Mouse (Mus musculus): Measurements from ENCODE around the gene Ccdc174. TPM values are rescaled to one million over a fixed set of nuclear protein-coding genes. Genes with fewer than 3 reads are reported as not detected.

Ccdc174 gene
- total RNA-seq, 1 experiment from 2014 or later: 47.5 TPM

DNA sequence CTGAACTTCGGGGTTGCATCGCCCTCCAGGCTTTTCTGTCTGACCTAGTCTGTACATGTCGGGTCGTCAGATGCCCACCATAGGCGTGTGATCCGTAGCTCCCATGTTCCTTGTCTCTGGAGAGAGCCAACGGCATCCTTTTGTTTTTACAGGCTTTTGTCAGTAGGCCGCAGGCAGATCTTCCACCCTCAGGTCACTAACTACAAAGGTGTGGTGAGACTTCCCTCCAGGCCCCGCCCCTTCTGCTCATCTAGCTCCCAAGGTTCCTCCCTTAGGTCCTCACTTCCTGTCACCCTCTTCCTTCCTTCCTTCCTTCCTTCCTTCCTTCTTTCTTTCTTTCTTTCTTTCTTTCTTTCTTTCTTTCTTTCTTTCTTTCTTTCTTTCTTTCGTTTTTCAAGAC, 36.2 kb downstream of the Ccdc174 start:
- no peak for ATAC-seq (replicated peaks; ENCODE audit: low read depth, poor library complexity, severe bottlenecking)

DNA sequence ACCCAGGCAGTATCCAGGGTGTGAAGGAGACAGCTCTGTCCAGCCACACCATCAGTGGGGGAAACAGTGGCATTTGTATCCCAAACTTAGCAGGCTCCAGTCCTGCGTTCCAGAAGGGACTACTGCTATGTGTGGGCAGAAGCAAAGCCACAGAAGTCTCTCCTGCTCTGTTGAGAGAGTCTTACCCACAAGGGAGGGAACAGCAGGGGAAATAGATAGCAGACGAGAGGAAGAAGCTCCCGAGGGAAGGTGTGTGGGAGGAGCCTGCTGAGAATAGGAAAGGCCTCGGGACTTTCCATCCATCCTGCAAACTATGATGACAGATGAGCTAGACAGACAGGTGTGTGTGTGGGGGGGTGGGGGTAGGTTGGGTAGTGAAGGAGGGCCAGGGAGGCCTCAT, 39.4 kb downstream of the Ccdc174 start:
- ATAC-seq (replicated peaks; ENCODE audit: low read depth, poor library complexity, severe bottlenecking): no peak

DNA sequence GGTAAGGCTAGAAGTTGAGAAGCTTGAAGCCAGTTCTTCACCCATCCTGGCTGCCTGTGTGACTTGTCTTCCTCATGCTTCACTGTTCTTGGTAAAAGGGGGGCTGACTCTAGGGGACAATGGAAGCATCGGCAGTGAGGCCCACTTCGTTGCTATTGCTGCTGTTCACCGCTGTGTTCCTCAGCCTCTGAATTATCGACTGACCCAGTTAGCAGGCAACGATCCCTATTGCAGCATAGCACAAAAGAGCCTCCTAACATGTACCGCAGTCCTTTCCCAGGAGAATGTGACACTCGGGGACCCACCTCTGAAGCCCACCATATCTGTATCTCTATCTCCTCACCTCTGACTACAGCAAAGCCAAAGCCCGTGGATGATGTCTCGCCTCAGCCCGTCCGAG, 39.9 kb downstream of the Ccdc174 start:
- no peak for ATAC-seq (replicated peaks; ENCODE audit: low read depth, poor library complexity, severe bottlenecking)

DNA sequence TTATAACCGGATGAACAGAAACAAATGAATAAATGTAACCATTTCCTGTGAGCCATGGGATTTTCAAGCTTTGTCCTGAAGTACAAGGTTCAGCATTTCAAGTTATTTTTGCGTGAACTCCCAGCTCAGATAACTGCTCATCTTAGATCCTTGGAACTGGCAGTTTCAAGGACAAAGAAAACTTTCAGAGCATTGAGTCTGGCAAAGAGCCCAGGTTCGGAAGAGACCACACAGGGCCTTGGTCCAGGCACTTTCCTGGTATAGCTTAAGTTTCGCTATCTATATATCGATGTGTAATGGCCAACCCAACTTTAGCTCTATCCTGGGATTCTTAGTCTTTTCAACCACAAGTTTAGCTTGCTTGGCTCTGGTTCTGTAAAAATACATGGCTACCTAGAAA, 53.4 kb downstream of the Ccdc174 start:
- ATAC-seq (replicated peaks; ENCODE audit: low read depth, poor library complexity, severe bottlenecking): no peak

DNA sequence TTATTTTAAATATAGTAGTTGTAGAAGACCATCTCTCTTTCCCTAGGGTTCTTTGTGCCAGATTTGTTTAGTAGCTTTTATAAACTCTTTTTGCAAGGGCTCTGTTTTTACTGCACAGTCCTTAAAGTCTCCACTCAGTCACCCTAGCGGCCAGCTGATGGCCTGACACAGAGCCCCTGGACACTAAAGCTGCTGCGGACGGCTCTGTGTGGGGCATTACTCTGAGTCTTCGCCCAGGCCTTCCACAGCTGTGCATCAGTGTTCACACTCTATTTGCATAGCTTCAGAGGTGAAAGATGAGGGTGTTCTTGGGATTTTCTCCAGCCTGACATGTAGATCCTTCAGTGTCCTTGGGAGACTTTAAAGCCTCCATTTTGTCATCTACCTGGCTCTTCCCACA, 60.6 kb downstream of the Ccdc174 start:
- ATAC-seq (replicated peaks; ENCODE audit: low read depth, poor library complexity, severe bottlenecking): no peak

DNA sequence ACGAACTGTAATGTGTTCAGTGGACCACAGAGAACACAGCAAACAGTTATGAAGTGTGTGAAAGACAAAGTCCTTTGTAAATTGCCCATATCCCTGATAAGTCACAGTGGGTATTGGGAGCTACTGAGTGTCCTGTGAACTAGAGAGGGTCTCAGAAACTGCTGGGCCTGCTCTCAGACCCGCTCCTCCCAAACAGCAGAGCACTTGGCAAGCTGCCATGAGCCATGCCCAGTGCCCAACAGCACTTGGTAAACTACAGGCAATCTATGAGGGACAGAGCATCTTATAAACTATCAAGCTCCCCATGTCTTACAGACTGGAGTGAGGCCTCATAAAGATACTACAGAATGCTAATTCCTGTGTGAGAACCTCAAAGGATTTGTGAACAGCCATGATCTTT, 70.6 kb downstream of the Ccdc174 start:
- no peak for ATAC-seq (replicated peaks; ENCODE audit: low read depth, poor library complexity, severe bottlenecking)

Other genes with a start within 250 kb of the Ccdc174 start
- gene Slc6a6, start 194.0 kb upstream of the Ccdc174 start, total RNA-seq (2017): 30.3 and 37.1 TPM in 2 replicates
- gene Grip2, start 50.8 kb upstream of the Ccdc174 start, total RNA-seq (2017): not detected in 2 replicates
- gene 4930590J08Rik, start 24.8 kb downstream of the Ccdc174 start, total RNA-seq (2017): 0.50 TPM in 1 of 2 replicates, not detected in the other
- gene Fgd5, start 100.8 kb downstream of the Ccdc174 start, total RNA-seq (2017): 0.55 and 2.6 TPM in 2 replicates
- 60.5 and 66.0 TPM in 2 replicates for gene Nr2c2, start 213.3 kb downstream of the Ccdc174 start, total RNA-seq (2017)

All from common myeloid progenitor, adult 5-6 weeks (primary cell).